Mouse (Mus musculus): ENCODE measurements at regions not wholly inside any gene's neighbourhood (a gene's known extent, or its start where the extent isn't known, plus 50 kb on each side); places are given as distances from the start of the nearest gene placed in this dataset.

DNA sequence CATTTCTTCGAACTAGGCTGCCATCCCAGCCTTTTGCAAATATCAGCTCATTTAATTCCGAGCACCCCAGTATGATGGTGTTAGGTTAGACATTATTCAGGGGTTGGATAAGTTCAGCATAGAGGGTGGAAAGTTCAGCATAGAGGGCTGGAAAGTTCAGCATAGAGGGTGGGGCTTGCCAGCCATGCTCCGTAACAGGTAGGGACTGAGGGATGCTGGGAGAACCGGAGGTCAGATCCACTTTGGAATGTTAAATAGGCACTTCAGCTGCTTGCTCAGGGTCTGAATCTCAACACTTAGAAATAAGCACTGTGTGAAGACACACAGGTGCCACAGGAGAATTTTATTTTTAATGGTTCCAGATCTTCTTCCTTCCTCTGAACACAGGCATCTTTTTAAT lies 1170.9 kb upstream of the A1bg start:
- TF ChIP-seq POLR2A (IDR thresholded peaks at IDR 0.05; ENCODE audit: low read depth, low read length) (no peak), CTCF (IDR thresholded peaks at IDR 0.05; ENCODE audit: extremely low read depth, insufficient read depth, insufficient read length, insufficient replicate concordance) (no peak)

Measured in spleen, adult 2 months (tissue).